Mouse (Mus musculus) adrenal gland, adult (tissue): ENCODE data around the gene Tln1.
"Not testable (repeated sequence)": the region's sequence is repeated elsewhere in the genome, so short reads cannot be mapped to it uniquely, and the experiment has no call there.

ENCODE experiments used
- DNase-seq, 2 experiments: peaks; one replicate each; pipeline ENCODE4 v3.0.0; 2022 to 2023; ENCODE audit warnings: low spot score in 1 of 2; ENCODE audit not compliant: inconsistent age in 2 of 2

Gene Tln1

DNA sequence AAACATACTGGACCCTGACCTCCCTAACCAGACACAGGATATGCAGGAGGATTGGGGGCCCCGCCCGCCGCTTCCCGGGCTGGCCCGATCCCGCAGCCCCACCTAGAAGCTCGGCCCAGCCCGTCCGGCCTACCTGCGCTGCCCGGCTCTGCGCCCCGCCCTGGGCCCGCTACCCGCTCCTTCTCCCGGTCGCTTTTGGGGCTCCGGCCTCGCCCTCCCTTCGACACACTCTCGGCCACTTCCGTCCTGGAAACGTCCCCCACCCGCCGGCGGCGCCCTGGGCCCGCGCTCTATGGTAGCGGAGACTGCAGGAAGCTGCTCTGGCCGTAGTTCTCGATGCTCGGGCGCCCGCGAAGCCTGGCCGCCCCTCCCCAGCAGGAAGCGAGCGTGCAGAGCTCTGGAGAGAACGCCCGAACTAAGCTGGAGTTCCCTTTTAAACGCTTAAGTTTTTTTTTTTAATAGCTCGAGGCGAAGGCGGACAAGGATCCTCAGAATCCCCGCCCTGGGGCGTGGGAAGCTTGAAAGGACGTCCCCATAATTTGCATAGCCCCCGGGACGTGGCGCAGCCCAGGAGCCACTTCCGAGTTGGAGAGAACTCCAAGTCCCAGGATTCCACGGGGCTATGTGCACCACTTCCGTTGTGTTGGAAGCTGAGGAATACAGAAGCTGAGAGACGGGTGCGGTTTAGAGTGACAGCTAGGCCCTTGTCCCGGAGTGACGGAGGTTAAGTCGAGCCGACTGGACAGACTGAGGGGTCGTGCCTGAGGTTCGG, at the start of gene Tln1, which contains the start of gene Creb3:
TSS of gene Tln1 (minus strand) at position 695 of the 772 bp plus-strand sequence.
TSS of gene Creb3 (plus strand) at position 336 of the 772 bp plus-strand sequence.
- DNase-seq: peak; percentile 97 to 99

DNA sequence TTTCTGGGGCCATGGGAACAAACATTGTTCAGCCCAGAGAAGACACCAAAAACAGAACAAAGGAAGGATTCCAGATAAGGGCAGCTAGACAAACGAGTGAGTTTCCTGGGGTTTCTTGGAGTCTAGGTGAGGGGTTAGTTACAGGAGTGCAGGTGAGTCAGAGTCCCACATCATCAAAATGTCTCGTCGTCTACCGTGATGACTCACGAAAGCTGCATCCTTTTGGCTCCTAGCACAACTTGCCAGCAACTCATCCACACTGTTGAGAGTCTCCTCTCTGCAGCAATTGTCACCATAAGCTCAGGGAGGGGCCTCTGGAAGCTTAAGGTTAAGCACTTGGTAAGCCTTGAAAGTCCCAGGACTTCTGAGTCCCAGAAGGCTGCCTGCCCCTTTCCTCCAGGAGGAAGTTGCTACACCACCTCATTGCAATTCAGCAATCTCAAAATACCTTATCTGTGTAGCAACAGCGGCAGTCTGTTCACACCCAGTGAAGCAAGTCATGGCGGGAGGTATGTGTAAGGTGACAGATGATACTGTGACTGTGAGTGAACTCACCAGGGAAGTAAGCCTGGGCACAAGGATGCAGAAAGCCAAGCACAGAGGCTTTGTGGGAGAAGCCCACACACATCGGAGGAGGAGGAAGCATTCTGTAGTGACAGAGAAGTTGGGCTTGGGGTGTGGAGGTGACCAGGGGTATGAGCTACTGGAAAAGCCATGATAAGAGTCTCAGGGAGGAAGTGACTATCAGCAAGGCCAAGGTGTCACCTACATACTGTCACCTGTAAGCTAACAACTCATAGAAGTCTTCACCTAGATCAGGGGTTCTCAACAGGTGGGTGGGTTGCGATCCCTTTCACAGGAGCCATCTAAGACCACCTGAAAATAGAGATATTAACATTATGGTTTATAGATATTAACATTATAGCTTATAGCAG, 42.5 kb upstream of the Tln1 start:
- no peak for DNase-seq

DNA sequence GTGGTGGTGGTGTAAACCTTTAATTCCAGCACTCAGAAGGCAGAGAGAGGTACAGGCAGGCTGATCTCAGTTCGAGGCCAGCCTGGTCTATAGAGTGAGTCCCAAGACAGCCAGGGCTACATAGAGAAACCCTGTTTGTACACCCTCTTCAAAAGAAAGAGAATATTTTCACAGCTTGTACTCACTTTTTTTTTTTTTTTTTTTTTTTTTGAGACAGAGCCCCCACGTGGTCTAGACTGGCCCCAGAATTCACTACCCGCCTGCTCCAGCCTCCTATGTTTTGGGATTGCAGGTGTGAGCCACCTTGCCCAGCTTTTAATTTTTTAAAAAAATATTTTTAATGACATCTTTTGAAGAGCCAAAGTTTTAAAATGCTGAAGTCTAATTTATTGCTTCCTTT, 41.6 kb upstream of the Tln1 start:
- DNase-seq: no peak

DNA sequence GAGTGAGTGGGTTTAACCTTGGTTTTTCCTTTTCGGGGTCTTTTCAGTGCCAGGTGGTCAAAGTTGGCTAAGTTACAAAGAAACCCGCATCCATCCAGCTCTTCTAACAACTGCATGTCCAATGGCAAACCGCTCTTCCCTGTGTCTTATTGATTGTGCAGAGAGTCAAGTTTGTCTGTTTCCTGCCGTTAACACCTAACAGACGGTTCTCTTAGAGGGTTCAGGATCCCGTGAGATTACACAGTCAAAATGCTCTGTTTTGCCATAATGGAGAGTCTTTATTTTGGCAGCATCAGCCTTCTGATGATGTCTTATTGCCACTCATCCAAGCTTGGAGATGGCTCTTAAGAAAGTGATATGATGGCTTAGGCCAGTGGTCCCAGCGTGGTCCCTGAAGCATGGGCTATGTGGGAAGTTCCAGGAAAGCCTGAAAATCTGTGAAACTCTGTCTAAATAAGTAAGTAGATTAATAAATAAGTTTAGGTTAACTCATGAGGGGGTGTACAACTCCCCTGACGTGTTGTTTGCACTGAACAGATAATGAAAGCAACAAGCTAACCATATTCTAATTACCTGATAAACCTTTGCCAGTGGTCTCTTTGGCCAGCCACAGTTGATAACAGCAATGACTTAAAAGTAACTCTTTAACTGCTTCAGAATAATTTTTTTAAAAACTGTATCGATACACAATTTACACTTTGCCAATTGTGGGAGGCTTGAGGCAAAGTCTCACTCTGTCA, 37.9 kb upstream of the Tln1 start:
- DNase-seq: no peak

DNA sequence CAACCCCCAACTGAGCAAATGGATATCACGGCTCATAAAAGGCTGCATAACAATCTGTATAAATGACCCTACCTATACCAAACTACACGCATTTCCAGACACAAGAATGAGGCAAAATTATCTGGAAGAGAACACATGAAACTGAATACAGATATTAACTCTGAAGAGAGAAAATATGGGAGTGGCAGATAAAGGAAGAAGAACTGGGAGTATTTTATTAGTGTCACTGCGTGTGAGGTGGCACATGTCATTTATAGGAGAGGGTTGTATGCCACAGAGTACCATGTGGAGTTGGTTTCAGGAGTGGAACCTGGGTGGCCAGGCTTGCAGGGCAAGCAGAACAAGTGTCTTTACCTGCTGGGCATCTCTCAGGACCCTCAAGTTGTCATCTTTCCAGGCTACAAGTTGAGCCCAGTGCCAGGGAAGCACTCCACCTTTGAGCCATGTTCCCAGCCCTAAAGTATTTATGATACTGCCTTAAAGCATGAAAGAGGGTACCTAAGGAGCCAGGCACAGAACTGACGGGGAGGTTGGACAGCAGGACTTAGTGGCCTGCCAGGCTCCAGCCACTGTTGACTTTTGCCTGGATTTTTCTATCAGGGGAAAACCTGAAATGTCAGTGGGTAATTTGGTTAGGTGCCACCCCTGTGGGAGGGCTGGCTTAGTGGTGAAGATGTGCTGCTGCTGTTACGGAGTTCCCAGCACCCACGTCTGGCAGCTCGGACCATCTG, 36.3 kb upstream of the Tln1 start:
- DNase-seq: no peak

GRCm38 (mm10) chr4:43598200-43598599, 35.7 kb upstream of the Tln1 start:
- DNase-seq: no peak

GRCm38 (mm10) chr4:43596597-43596996, 34.1 kb upstream of the Tln1 start:
- DNase-seq: not testable (repeated sequence)

DNA sequence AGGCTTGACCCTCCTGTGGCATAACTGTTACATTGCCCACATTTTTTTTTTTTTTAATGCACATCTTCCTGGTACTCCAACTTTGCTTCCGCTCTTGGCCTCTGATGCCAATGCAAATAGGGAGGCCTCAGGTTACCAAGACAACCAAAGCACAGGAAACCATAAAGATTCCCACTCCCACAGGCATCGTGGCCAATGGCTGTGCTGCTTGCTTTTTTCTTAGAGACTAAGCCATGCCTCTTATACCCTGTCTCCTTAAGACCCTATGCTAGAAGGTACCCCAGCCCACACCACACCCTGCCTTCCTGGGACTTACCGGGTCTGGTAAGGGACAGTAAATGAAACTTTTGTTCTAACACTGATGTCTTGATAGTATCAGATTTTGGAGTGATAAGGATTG, 31.0 kb upstream of the Tln1 start:
- DNase-seq: no peak

DNA sequence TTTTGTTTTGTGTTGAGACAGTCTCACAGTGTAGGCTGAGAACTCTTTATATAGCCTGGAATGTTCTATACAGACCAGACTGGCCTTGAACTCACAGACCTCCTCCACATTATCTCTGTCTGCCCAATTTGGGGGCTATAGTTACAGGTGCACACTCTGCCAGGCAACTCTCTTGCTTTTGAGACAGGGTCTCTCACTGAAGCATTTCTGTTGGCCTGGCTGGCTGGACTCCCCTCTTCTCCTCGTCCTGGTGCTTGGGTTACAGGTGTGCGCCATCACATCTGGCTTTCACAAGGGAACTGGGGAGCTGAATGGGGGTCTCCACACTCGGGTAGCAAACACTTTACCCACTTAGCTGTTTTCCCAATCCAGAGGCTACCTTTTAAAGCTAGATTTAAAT, 29.5 kb upstream of the Tln1 start:
- DNase-seq: no peak

DNA sequence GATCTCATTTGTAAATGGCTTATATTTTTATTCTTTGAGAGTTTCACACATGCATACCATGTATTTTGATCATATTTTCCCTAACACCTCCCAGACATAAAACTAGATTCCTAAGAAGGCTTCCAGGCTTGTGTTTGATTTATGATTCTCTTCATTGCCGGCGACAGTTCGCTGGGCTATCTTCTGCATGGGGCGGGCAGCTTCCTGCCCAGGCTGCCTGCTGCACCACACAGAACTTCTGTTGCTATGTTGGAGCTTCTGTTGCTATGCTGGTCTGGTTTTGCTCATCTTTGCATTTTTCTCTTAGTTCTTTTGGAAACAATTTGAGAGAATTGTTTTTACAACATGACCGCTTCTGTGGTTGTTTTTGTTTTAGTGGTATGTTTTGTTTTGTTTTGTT, 29.1 kb upstream of the Tln1 start:
- peak in 1 of 2 experiments; percentile 37 for DNase-seq

DNA sequence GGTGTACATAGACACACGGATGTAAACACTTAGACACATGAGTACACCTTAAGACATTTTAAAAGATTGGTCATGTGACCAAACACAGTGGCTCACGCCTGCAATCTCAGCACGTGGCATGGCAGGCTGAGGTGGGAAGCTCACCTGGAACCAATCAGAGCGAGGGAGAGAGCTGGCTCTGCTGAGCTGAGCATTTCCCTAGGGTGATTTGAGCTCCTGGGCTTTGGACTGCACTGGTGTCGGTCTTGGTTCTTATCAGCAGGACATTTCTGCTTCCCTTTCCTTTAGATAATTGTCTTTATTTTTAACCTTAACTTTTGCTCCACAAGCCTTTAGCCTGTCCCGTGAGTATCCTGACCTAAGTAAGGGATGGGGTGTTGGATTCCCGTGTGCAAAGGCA, 25.2 kb upstream of the Tln1 start:
- no peak for DNase-seq

DNA sequence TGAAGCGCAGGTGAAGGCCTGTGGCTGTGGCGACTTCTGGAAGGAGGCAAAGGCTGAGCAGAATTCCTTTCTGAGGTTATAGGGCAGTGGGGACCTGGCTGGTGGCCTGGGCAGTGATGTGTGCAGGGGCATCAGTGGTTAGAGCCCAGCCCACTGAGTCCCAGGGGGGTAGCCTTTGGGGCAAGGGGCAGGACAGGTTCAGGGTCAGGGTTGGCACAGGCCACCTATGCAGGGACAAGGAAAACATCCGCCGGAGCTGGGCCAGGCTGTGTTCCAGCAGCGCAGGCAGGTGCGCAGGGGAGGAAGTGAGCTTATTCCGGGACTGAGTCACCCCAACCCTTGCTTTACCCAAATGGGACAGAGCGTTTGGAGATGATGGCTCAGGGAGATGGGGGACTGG, 23.9 kb upstream of the Tln1 start:
- peak; percentile 62 to 74 for DNase-seq

GRCm38 (mm10) chr4:43585682-43586081, 23.2 kb upstream of the Tln1 start:
- DNase-seq: peak in 1 of 2 experiments; percentile 27

- DNase-seq: peak; percentile 54 to 72
Measured at GRCm38 (mm10) chr4:43584444-43585416, 22.2 kb upstream of the Tln1 start, which contains the start of gene Msmp. Gene Msmp (minus strand): TSS chr4:43584494.

DNA sequence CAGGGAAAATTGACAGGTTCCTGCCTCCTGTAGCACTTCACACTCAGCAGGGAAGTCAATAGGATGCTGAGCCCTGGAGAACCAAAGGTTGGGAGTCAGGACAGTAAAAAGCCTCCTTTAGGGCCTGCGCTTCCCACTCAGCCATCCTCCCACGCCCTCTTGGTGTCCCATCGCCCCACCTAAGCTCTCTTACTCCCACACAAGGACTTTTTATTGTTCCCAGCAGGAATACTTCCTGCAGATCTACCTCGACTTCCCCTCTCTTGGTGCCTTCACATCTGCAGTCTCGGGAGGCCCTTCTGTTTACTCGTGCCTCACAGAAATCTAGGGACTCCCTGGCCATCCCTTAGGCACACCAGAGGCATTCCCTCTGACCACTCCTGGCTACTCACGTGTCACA, 20.9 kb upstream of the Tln1 start:
- peak in 1 of 2 experiments; percentile 28 for DNase-seq

DNA sequence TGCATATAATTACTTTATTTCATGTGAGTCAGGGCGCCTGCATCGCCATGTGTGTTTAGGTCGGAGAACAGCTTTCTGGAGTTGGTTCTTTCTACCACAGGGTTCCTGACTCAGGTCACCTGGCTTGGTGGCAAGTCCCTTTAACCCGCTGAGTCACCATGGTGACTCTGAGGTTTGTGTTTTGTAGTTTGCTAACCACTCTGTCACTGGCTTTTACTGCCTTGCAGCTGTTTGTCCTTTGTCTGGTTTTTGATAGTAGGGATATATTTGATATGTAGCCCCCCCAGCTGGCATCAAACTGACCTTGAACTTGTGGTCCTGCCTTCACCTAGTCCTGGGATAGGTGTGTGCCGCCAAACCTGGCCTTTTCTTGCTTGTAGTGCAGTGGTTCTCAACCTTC, 19.8 kb upstream of the Tln1 start:
- DNase-seq: peak in 1 of 2 experiments; percentile 20

- DNase-seq: peak in 1 of 2 experiments; percentile 16
Measured at GRCm38 (mm10) chr4:43581381-43581780, 18.9 kb upstream of the Tln1 start.

DNA sequence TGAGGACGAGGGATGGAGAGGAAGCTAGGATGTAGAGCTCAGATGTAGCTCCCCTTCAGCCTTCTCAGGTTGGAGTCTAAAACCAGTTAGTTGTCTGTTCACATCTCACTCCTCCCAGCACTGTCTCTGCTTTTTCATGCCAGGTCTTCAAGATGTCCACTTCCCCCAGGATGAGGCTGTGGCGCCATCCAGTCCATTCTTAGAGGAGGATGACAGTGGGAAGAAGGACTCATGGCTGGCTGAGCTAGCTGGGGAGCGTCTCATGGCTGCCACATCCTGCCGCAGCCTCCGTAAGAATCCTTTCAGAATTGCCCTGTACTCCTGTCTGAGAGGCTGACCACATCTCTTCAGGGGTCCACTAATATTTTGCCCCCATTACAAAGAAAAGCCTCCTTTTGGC, 18.2 kb upstream of the Tln1 start:
- DNase-seq: no peak

DNA sequence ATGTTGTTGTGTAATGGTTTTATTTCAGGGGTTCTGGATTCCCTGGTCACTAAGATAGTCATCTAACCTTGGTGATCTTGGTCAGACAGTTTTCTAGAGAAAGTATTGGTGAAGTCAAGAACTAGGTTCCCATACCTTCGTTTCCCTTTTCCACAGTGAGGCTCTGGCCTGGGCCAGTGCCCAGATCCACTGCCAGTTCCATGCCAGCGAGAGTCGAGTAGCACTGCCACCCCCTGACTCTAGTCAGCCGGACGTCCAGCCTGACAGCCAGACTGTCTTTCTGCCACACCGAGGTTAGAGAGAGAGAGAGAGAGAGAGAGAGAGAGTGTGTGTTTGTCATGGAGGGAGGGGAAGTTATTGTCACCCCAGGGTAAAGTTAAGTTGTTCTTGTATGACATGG, 17.2 kb upstream of the Tln1 start:
- DNase-seq: peak in 1 of 2 experiments; percentile 33
